Mouse (Mus musculus): ENCODE data around the gene Dnajb8. TPM values are rescaled to one million over a fixed set of nuclear protein-coding genes. Genes with fewer than 3 reads are reported as not detected.

Gene Dnajb8
- polyA plus RNA-seq, 1 experiment from 2014 or later, result not detected

DNA sequence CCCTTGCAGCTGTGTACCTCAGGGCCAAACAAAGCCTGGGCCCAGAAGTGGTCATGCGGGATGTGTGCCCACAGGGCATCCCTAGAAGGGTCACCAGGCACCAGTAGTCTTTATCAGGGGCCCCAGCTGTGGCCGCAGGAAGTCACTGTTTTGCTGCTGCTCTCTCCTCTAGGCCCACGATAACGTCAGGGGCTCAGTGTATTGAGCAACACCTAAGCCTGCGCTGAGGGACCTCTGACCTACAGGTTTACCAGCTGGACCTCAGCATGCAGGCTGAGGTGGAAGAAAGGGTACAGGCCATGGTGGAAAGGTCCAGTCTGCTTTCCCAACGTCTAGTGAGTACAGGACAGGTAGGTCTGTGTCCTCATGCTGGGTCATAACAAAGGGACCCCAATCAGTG is 32.0 kb downstream of the Dnajb8 start:
- WGBS, result 50% methylated on average over 6 of the region's 6 CpGs
- ATAC-seq (ENCODE audit: insufficient number of reproducible peaks, insufficient read depth, low FRiP score, low read depth), result no peak
- peaks cover 9 to 17% of the 10 kb centered on the region in 2 experiments; a peak in 3 of 4 replicates for H3K4me1 ChIP-seq (ENCODE audit: control insufficient read depth in 2 of 2, insufficient read depth in 2 of 2, low read length in 2 of 2)
- H3K27me3 ChIP-seq (ENCODE audit: control insufficient read depth, insufficient read depth, low read length), result 0 out of 2 replicates have a peak, but pooled peaks cover 4% of the 10 kb centered on the region
- no peak overlapping the region for H3K9ac ChIP-seq (ENCODE audit: low read length)
- no peak overlapping the region for H3K27ac ChIP-seq (replicated peaks in 1 of 2; ENCODE audit: control insufficient read depth in 1 of 2, insufficient read depth in 1 of 2, low read depth in 2 of 2, low read length in 2 of 2)
- H3K4me2 ChIP-seq (ENCODE audit: low read length), result no peak overlapping the region
- no peaks in the 10 kb centered on the region for H3K9me3 ChIP-seq (ENCODE audit: control insufficient read depth, low read length)
- H3K4me3 ChIP-seq (ENCODE audit: control insufficient read depth in 1 of 2, insufficient read depth in 1 of 2, low read depth in 1 of 2, low read length in 2 of 2), result no peak overlapping the region
- H3K36me3 ChIP-seq (ENCODE audit: control insufficient read depth, insufficient read depth, low read length), result 0 out of 2 replicates have a peak, but pooled peaks cover 5% of the 10 kb centered on the region

- WGBS, result 12% methylated on average over 4 of the region's 4 CpGs
- H3K9me3 ChIP-seq (ENCODE audit: control insufficient read depth, low read length), result no peaks in the 10 kb centered on the region
- H3K4me1 ChIP-seq (ENCODE audit: control insufficient read depth in 2 of 2, insufficient read depth in 2 of 2, low read length in 2 of 2), result peaks cover 9 to 17% of the 10 kb centered on the region in 2 experiments; a peak in 3 of 4 replicates
- 0 out of 2 replicates have a peak, but pooled peaks cover 4% of the 10 kb centered on the region for H3K27me3 ChIP-seq (ENCODE audit: control insufficient read depth, insufficient read depth, low read length)
- H3K36me3 ChIP-seq (ENCODE audit: control insufficient read depth, insufficient read depth, low read length), result 0 out of 2 replicates have a peak, but pooled peaks cover 5% of the 10 kb centered on the region
- no peak for ATAC-seq (ENCODE audit: insufficient number of reproducible peaks, insufficient read depth, low FRiP score, low read depth)
- no peak overlapping the region for H3K9ac ChIP-seq (ENCODE audit: low read length)
- H3K4me3 ChIP-seq (ENCODE audit: control insufficient read depth in 1 of 2, insufficient read depth in 1 of 2, low read depth in 1 of 2, low read length in 2 of 2), result no peak overlapping the region
- H3K27ac ChIP-seq (replicated peaks in 1 of 2; ENCODE audit: control insufficient read depth in 1 of 2, insufficient read depth in 1 of 2, low read depth in 2 of 2, low read length in 2 of 2), result no peak overlapping the region
- no peak overlapping the region for H3K4me2 ChIP-seq (ENCODE audit: low read length)
These were observed 33.4 kb downstream of the Dnajb8 start for GRCm38 (mm10) chr6:88255435-88255834.

- WGBS, result 86% methylated on average over 3 of the region's 3 CpGs
- no peak for ATAC-seq (ENCODE audit: insufficient number of reproducible peaks, insufficient read depth, low FRiP score, low read depth)
These were observed 37.6 kb downstream of the Dnajb8 start for GRCm38 (mm10) chr6:88259621-88260020.

DNA sequence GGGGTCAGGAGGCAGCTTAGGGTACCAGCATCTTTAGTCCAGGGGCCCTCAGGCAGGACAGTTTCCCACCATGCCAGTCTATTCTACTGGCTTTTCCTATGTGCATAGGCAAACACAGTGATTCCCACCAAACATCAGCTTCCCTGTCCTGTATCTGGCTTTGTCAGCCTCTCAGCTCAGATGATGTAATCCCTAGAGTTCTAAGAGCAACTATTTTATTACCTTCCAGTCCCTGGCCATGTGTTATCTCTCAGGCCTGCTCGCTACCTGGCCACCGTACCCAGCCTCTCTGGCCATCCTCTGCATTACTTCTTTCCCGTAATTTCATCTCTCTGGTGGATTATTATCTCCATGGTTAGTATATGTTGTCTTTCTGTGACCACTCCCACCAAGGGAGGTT is 38.6 kb downstream of the Dnajb8 start:
- Histone ChIP-seq H3K36me3 (ENCODE audit: control insufficient read depth, insufficient read depth, low read length) (0 out of 2 replicates have a peak, but pooled peaks cover 5% of the 10 kb centered on the region), H3K27ac (replicated peaks in 1 of 2; ENCODE audit: control insufficient read depth in 1 of 2, insufficient read depth in 1 of 2, low read depth in 2 of 2, low read length in 2 of 2) (no peak overlapping the region), H3K27me3 (ENCODE audit: control insufficient read depth, insufficient read depth, low read length) (no peaks in the 10 kb centered on the region), H3K9me3 (ENCODE audit: control insufficient read depth, low read length) (no peaks in the 10 kb centered on the region), H3K4me2 (ENCODE audit: low read length) (no peak overlapping the region), H3K4me3 (ENCODE audit: control insufficient read depth in 1 of 2, insufficient read depth in 1 of 2, low read depth in 1 of 2, low read length in 2 of 2) (no peak overlapping the region), H3K9ac (ENCODE audit: low read length) (no peak overlapping the region), H3K4me1 (ENCODE audit: control insufficient read depth in 2 of 2, insufficient read depth in 2 of 2, low read length in 2 of 2) (peaks cover 6 to 12% of the 10 kb centered on the region in 2 experiments; a peak in 3 of 4 replicates)
- ATAC-seq (ENCODE audit: insufficient number of reproducible peaks, insufficient read depth, low FRiP score, low read depth), result no peak
- WGBS, result 82% methylated on average over 3 of the region's 3 CpGs

More at GRCm38 (mm10) chr6:88259621-88260020, 37.6 kb downstream of the Dnajb8 start:
- Histone ChIP-seq H3K4me3 (ENCODE audit: control insufficient read depth in 1 of 2, insufficient read depth in 1 of 2, low read depth in 1 of 2, low read length in 2 of 2) (no peak overlapping the region), H3K27ac (replicated peaks in 1 of 2; ENCODE audit: control insufficient read depth in 1 of 2, insufficient read depth in 1 of 2, low read depth in 2 of 2, low read length in 2 of 2) (no peak overlapping the region), H3K9ac (ENCODE audit: low read length) (no peak overlapping the region), H3K4me2 (ENCODE audit: low read length) (no peak overlapping the region), H3K36me3 (ENCODE audit: control insufficient read depth, insufficient read depth, low read length) (0 out of 2 replicates have a peak, but pooled peaks cover 5% of the 10 kb centered on the region), H3K27me3 (ENCODE audit: control insufficient read depth, insufficient read depth, low read length) (no peaks in the 10 kb centered on the region), H3K4me1 (ENCODE audit: control insufficient read depth in 2 of 2, insufficient read depth in 2 of 2, low read length in 2 of 2) (peaks cover 9 to 17% of the 10 kb centered on the region in 2 experiments; a peak in 3 of 4 replicates), H3K9me3 (ENCODE audit: control insufficient read depth, low read length) (no peaks in the 10 kb centered on the region)

DNA sequence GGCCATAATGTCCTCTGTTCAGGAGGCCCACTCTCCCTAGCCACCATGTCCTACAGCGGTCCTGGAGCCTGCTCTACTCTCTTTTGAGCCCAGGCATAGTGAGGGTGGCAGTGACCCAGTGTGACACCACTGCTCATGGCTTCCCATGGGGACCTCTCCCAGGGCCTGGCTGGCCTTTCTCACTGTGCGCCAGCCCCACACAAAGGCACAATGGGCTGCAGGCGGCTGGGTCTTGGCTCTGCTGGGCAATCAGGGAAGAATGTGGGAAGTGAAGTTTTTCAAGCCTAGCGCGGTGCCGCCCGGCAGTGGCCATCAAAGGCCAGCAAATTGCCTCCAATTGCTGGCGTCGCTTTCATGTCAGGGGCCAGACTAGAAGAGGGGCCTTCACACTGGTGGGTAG is 40.1 kb downstream of the Dnajb8 start:
- Histone ChIP-seq H3K27ac (replicated peaks in 1 of 2; ENCODE audit: control insufficient read depth in 1 of 2, insufficient read depth in 1 of 2, low read depth in 2 of 2, low read length in 2 of 2) (no peak overlapping the region), H3K4me2 (ENCODE audit: low read length) (no peak overlapping the region), H3K4me3 (ENCODE audit: control insufficient read depth in 1 of 2, insufficient read depth in 1 of 2, low read depth in 1 of 2, low read length in 2 of 2) (no peak overlapping the region), H3K27me3 (ENCODE audit: control insufficient read depth, insufficient read depth, low read length) (no peaks in the 10 kb centered on the region), H3K9me3 (ENCODE audit: control insufficient read depth, low read length) (no peaks in the 10 kb centered on the region), H3K4me1 (ENCODE audit: control insufficient read depth in 2 of 2, insufficient read depth in 2 of 2, low read length in 2 of 2) (peaks cover 1% of the 10 kb centered on the region in 2 experiments; a peak in 3 of 4 replicates), H3K9ac (ENCODE audit: low read length) (no peak overlapping the region), H3K36me3 (ENCODE audit: control insufficient read depth, insufficient read depth, low read length) (0 out of 2 replicates have a peak, but pooled peaks cover 5% of the 10 kb centered on the region)
- no peak for ATAC-seq (ENCODE audit: insufficient number of reproducible peaks, insufficient read depth, low FRiP score, low read depth)
- 71% methylated on average over 9 of the region's 9 CpGs for WGBS

DNA sequence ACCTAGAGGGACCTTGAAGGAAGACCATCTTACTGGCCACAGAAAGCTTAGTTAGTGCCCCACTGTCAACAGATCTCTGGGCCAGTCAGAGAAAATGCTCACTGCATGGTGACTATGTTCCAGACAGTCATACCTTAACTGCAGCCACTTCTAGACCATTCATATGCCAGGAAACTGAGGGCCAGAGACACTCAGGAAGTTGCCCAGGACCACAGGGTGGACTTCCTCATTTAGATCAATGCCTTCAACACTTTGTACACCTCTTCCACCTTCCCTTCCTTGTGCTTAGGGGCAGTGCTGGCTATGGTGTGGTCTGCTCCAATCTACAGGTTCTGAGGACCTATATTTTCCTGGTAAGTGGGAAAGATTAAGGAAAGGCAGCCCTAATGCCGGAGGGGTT is 43.3 kb downstream of the Dnajb8 start:
- no peak overlapping the region for H3K4me3 ChIP-seq (ENCODE audit: control insufficient read depth in 1 of 2, insufficient read depth in 1 of 2, low read depth in 1 of 2, low read length in 2 of 2)
- H3K27ac ChIP-seq (replicated peaks in 1 of 2; ENCODE audit: control insufficient read depth in 1 of 2, insufficient read depth in 1 of 2, low read depth in 2 of 2, low read length in 2 of 2), result no peak overlapping the region
- H3K27me3 ChIP-seq (ENCODE audit: control insufficient read depth, insufficient read depth, low read length), result no peaks in the 10 kb centered on the region
- 96% methylated on average over 1 of the region's 1 CpGs for WGBS
- H3K4me1 ChIP-seq (ENCODE audit: control insufficient read depth in 2 of 2, insufficient read depth in 2 of 2, low read length in 2 of 2), result peaks cover 9 to 12% of the 10 kb centered on the region in 2 experiments
- no peak overlapping the region for H3K4me2 ChIP-seq (ENCODE audit: low read length)
- no peak for ATAC-seq (ENCODE audit: insufficient number of reproducible peaks, insufficient read depth, low FRiP score, low read depth)
- no peaks in the 10 kb centered on the region for H3K36me3 ChIP-seq (ENCODE audit: control insufficient read depth, insufficient read depth, low read length)
- H3K9me3 ChIP-seq (ENCODE audit: control insufficient read depth, low read length), result no peaks in the 10 kb centered on the region
- H3K9ac ChIP-seq (ENCODE audit: low read length), result no peak overlapping the region

- Histone ChIP-seq H3K4me1 (ENCODE audit: control insufficient read depth in 2 of 2, insufficient read depth in 2 of 2, low read length in 2 of 2) (peaks cover 9 to 12% of the 10 kb centered on the region in 2 experiments), H3K4me3 (ENCODE audit: control insufficient read depth in 1 of 2, insufficient read depth in 1 of 2, low read depth in 1 of 2, low read length in 2 of 2) (no peak overlapping the region), H3K9ac (ENCODE audit: low read length) (no peak overlapping the region), H3K27ac (replicated peaks in 1 of 2; ENCODE audit: control insufficient read depth in 1 of 2, insufficient read depth in 1 of 2, low read depth in 2 of 2, low read length in 2 of 2) (no peak overlapping the region), H3K4me2 (ENCODE audit: low read length) (no peak overlapping the region), H3K9me3 (ENCODE audit: control insufficient read depth, low read length) (no peaks in the 10 kb centered on the region), H3K27me3 (ENCODE audit: control insufficient read depth, insufficient read depth, low read length) (no peaks in the 10 kb centered on the region), H3K36me3 (ENCODE audit: control insufficient read depth, insufficient read depth, low read length) (no peaks in the 10 kb centered on the region)
- 76% methylated on average over 3 of the region's 3 CpGs for WGBS
- no peak for ATAC-seq (ENCODE audit: insufficient number of reproducible peaks, insufficient read depth, low FRiP score, low read depth)
These were observed 44.0 kb downstream of the Dnajb8 start for GRCm38 (mm10) chr6:88266055-88266454.

DNA sequence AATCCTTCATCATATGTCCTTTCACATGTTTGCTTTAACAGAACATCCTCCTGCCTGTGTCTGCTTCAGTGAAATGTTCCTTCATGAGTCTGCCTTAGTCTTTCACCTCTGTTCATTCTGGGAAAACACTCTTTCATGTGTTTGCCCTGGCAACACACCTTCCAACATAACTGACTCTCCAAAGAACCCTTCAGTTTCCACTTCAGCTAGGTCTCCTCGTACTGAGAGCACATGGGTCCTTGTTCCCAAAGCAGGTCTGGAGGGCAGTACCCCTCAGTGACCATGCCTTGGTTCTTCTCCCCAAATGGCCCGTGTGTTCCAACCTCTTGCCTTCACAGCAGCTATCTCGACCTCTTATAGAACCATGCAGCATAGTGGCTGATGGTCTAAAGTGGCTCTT is 45.0 kb downstream of the Dnajb8 start:
- no peaks in the 10 kb centered on the region for H3K36me3 ChIP-seq (ENCODE audit: control insufficient read depth, insufficient read depth, low read length)
- WGBS, result 46% methylated on average over 3 of the region's 3 CpGs
- no peak for ATAC-seq (ENCODE audit: insufficient number of reproducible peaks, insufficient read depth, low FRiP score, low read depth)
- no peak overlapping the region for H3K9ac ChIP-seq (ENCODE audit: low read length)
- no peak overlapping the region for H3K4me2 ChIP-seq (ENCODE audit: low read length)
- H3K27ac ChIP-seq (replicated peaks in 1 of 2; ENCODE audit: control insufficient read depth in 1 of 2, insufficient read depth in 1 of 2, low read depth in 2 of 2, low read length in 2 of 2), result no peak overlapping the region
- H3K27me3 ChIP-seq (ENCODE audit: control insufficient read depth, insufficient read depth, low read length), result no peaks in the 10 kb centered on the region
- H3K4me1 ChIP-seq (ENCODE audit: control insufficient read depth in 2 of 2, insufficient read depth in 2 of 2, low read length in 2 of 2), result peaks cover 9 to 12% of the 10 kb centered on the region in 2 experiments
- no peak overlapping the region for H3K4me3 ChIP-seq (ENCODE audit: control insufficient read depth in 1 of 2, insufficient read depth in 1 of 2, low read depth in 1 of 2, low read length in 2 of 2)
- no peaks in the 10 kb centered on the region for H3K9me3 ChIP-seq (ENCODE audit: control insufficient read depth, low read length)
